ENCODE assay signal across 12 mouse cellular contexts in genomic region chr1:152261472-152261871, GRCm38 (mm10).
DNase-seq lines count a peak whose midpoint lies in the region; ATAC-seq and TF ChIP-seq lines count a peak whose summit lies in the region.
"Had no signal": no experiment of that assay in that cellular context is flagged by ENCODE, and none has a peak within 500 bp of the region (broad histone marks: within the 10 kb centered on the region; RNA-seq: fewer than 3 reads in every experiment).

No protein-coding gene starts in this region.

- no peak overlapping the region for H3K9ac ChIP-seq in intestine, postnatal 0 days (ENCODE audit: low read depth, low read length)
- H3K9ac ChIP-seq in intestine, embryonic 16.5 days (ENCODE audit: low read depth, low read length): no peak overlapping the region
- H3K9ac ChIP-seq in midbrain, embryonic 11.5 days (ENCODE audit: low read length): no peak overlapping the region
- no peak overlapping the region for H3K9ac ChIP-seq in midbrain, embryonic 14.5 days (replicated peaks; ENCODE audit: low read length)
- H3K9ac ChIP-seq in neural tube, embryonic 13.5 days: no peak overlapping the region

- no peak overlapping the region for H3K4me2 ChIP-seq in intestine, postnatal 0 days (replicated peaks; ENCODE audit: low read depth)
- H3K4me2 ChIP-seq in intestine, embryonic 16.5 days (ENCODE audit: low read depth, low read length): no peak overlapping the region
- H3K4me2 ChIP-seq in midbrain, embryonic 11.5 days: no peak overlapping the region
- no peak overlapping the region for H3K4me2 ChIP-seq in midbrain, embryonic 14.5 days (ENCODE audit: low read length)
- H3K4me2 ChIP-seq in neural tube, embryonic 13.5 days: no peak overlapping the region
- H3K4me2 ChIP-seq: liver, embryonic 11.5 days had no signal

- no peak overlapping the region for H3K27ac ChIP-seq in intestine, postnatal 0 days (ENCODE audit: low read depth, low read length)
- no peak overlapping the region for H3K27ac ChIP-seq in intestine, embryonic 16.5 days (ENCODE audit: low read length)
- no peak overlapping the region for H3K27ac ChIP-seq in midbrain, embryonic 11.5 days (ENCODE audit: low read depth, low read length)
- H3K27ac ChIP-seq in midbrain, embryonic 14.5 days (replicated peaks; ENCODE audit: low read depth, low read length): no peak overlapping the region
- no peak overlapping the region for H3K27ac ChIP-seq in neural tube, embryonic 13.5 days (replicated peaks)

- no peaks in the 10 kb centered on the region for H3K27me3 ChIP-seq in intestine, postnatal 0 days (replicated peaks; ENCODE audit: control insufficient read depth, insufficient read depth, low read length)
- no peaks in the 10 kb centered on the region for H3K27me3 ChIP-seq in intestine, embryonic 16.5 days (replicated peaks; ENCODE audit: control insufficient read depth, insufficient read depth, low read length)
- H3K27me3 ChIP-seq in midbrain, embryonic 11.5 days (ENCODE audit: control insufficient read depth, insufficient read depth, low read length): no peaks in the 10 kb centered on the region
- no peaks in the 10 kb centered on the region; the same call in 1 of the 2 replicates for H3K27me3 ChIP-seq in midbrain, embryonic 14.5 days (ENCODE audit: control insufficient read depth, insufficient read depth, low read length)
- H3K27me3 ChIP-seq in neural tube, embryonic 13.5 days: no peaks in the 10 kb centered on the region
- H3K27me3 ChIP-seq: megakaryocyte, embryonic 14.5 days had no signal

- DNase-seq in midbrain, embryonic 11.5 days (ENCODE audit: low spot score, missing footprints): no peak
- DNase-seq in midbrain, embryonic 14.5 days: no peak
- peak; percentile 12 for DNase-seq in embryo, embryonic 9.5 days (ENCODE audit: extremely low spot score)
- no peak for DNase-seq in thymus, postnatal 14 days
- no peak for DNase-seq in thymus, postnatal 10 days (ENCODE audit: low spot score in 2 of 2)
- DNase-seq: cerebellum, postnatal 25 days; thymus, postnatal 25 days had no signal

- ATAC-seq in intestine, postnatal 0 days: no peak
- ATAC-seq in intestine, embryonic 16.5 days: no peak
- peak; percentile 48; the same call in 1 of the 2 replicates for ATAC-seq in midbrain, embryonic 11.5 days (ENCODE audit: low FRiP score)
- ATAC-seq in midbrain, embryonic 14.5 days (ENCODE audit: low FRiP score, low TSS enrichment): no peak
- peak; percentile 71 for ATAC-seq in neural tube, embryonic 13.5 days (ENCODE audit: low read depth)

- no peaks in the 10 kb centered on the region for H3K4me1 ChIP-seq in intestine, postnatal 0 days (replicated peaks; ENCODE audit: control insufficient read depth, insufficient read depth, low read length)
- no peaks in the 10 kb centered on the region for H3K4me1 ChIP-seq in intestine, embryonic 16.5 days (ENCODE audit: control insufficient read depth, insufficient read depth, low read length)
- H3K4me1 ChIP-seq in midbrain, embryonic 11.5 days (ENCODE audit: control insufficient read depth, insufficient read depth, low read length): no peaks in the 10 kb centered on the region
- H3K4me1 ChIP-seq in midbrain, embryonic 14.5 days (ENCODE audit: control insufficient read depth, insufficient read depth, low read length): no peaks in the 10 kb centered on the region
- H3K4me1 ChIP-seq in neural tube, embryonic 13.5 days (replicated peaks): peaks cover 14% of the 10 kb centered on the region

- H3K4me3 ChIP-seq in intestine, postnatal 0 days (ENCODE audit: low read depth, low read length): no peak overlapping the region
- H3K4me3 ChIP-seq in intestine, embryonic 16.5 days (ENCODE audit: low read length): no peak overlapping the region
- no peak overlapping the region for H3K4me3 ChIP-seq in midbrain, embryonic 11.5 days (ENCODE audit: low read depth, low read length)
- no peak overlapping the region for H3K4me3 ChIP-seq in midbrain, embryonic 14.5 days (replicated peaks; ENCODE audit: low read depth, low read length)
- H3K4me3 ChIP-seq in neural tube, embryonic 13.5 days: no peak overlapping the region
- H3K4me3 ChIP-seq: megakaryocyte, embryonic 14.5 days had no signal

- no peaks in the 10 kb centered on the region for H3K9me3 ChIP-seq in intestine, postnatal 0 days (ENCODE audit: control insufficient read depth)
- no peaks in the 10 kb centered on the region for H3K9me3 ChIP-seq in intestine, embryonic 16.5 days (ENCODE audit: control insufficient read depth, low read length)
- H3K9me3 ChIP-seq in midbrain, embryonic 11.5 days (ENCODE audit: control insufficient read depth, low read length): no peaks in the 10 kb centered on the region
- H3K9me3 ChIP-seq in midbrain, embryonic 14.5 days (ENCODE audit: control insufficient read depth, low read length): no peaks in the 10 kb centered on the region
- H3K9me3 ChIP-seq in neural tube, embryonic 13.5 days: no peaks in the 10 kb centered on the region
- H3K9me3 ChIP-seq: megakaryocyte, embryonic 14.5 days had no signal

- H3K36me3 ChIP-seq in intestine, postnatal 0 days (ENCODE audit: control insufficient read depth, insufficient read depth): no peaks in the 10 kb centered on the region
- H3K36me3 ChIP-seq in intestine, embryonic 16.5 days (ENCODE audit: control insufficient read depth, insufficient read depth, low read length): no peaks in the 10 kb centered on the region
- no peaks in the 10 kb centered on the region for H3K36me3 ChIP-seq in midbrain, embryonic 11.5 days (ENCODE audit: control insufficient read depth, insufficient read depth, low read length)
- H3K36me3 ChIP-seq in midbrain, embryonic 14.5 days (ENCODE audit: control insufficient read depth, insufficient read depth, low read length): no peaks in the 10 kb centered on the region
- H3K36me3 ChIP-seq in neural tube, embryonic 13.5 days: no peaks in the 10 kb centered on the region

- peak; percentile 48 for TF ChIP-seq CTCF in intestine, postnatal 0 days (IDR thresholded peaks at IDR 0.05; ENCODE audit: low read depth)

- WGBS in intestine, postnatal 0 days: 34% methylated on average over 4 of the region's 4 CpGs
- 21% methylated on average over 4 of the region's 4 CpGs for WGBS in intestine, embryonic 16.5 days
- 51% methylated on average over 4 of the region's 4 CpGs for WGBS in midbrain, embryonic 11.5 days
- WGBS in midbrain, embryonic 14.5 days: 32% methylated on average over 4 of the region's 4 CpGs
- WGBS in neural tube, embryonic 13.5 days: 11% methylated on average over 4 of the region's 4 CpGs

Comparison
In these comparisons a context has a peak if more than half of its experiments do, and no peak if none do; other contexts are left out.
1. ATAC-seq: peak in midbrain, embryonic 11.5 days (single experiment) and neural tube, embryonic 13.5 days (single experiment); none in intestine, postnatal 0 days (single experiment), intestine, embryonic 16.5 days (single experiment) and midbrain, embryonic 14.5 days (single experiment).